Mouse (Mus musculus) hindbrain, embryonic 11.5 days (tissue): ENCODE measurements around the gene Rpl7a. TPM values are rescaled to one million over a fixed set of nuclear protein-coding genes. Genes with fewer than 3 reads are reported as not detected.

Source experiments
- ATAC-seq: fragments of 200-750 bp; cut with Nextera tagmentation; 2 replicates; pipeline ENCODE4 v1.8.0; 2017; ENCODE audit warnings: mild to moderate bottlenecking, moderate TSS enrichment, moderate library complexity; ENCODE audit not compliant: low FRiP score
- DNase-seq: peaks from one replicate; pipeline ENCODE4 v3.0.0-alpha.2; 2015; ENCODE audit warnings: low spot score
- H3K27ac ChIP-seq: fragments of 300-500 bp; sonication (generic); 2 replicates; pipeline ENCODE4 v1.5.1; 2014; ENCODE audit warnings: mild to moderate bottlenecking, low read depth, low read length
- H3K27me3 ChIP-seq: fragments of 300-500 bp; sonication (generic); 2 replicates; pipeline ENCODE4 v1.6.1; 2014; ENCODE audit warnings: mild to moderate bottlenecking, low read length, moderate library complexity, mixed read lengths; ENCODE audit not compliant: control insufficient read depth, insufficient read depth
- H3K36me3 ChIP-seq: fragments of 300-500 bp; sonication (generic); 2 replicates; pipeline ENCODE4 v1.6.1; 2014; ENCODE audit warnings: mild to moderate bottlenecking, low read length, moderate library complexity, mixed read lengths; ENCODE audit not compliant: control insufficient read depth, insufficient read depth
- H3K4me1 ChIP-seq: fragments of 300-500 bp; sonication (generic); replicated peaks from 2 replicates; pipeline ENCODE4 v1.6.1; 2014; ENCODE audit warnings: low read length, mixed read lengths; ENCODE audit not compliant: control insufficient read depth, insufficient read depth
- H3K4me2 ChIP-seq: fragments of 300-500 bp; sonication (generic); replicated peaks from 2 replicates; pipeline ENCODE4 v1.6.1; 2014; ENCODE audit warnings: mild to moderate bottlenecking, low read depth, low read length
- H3K4me3 ChIP-seq: fragments of 300-500 bp; sonication (generic); 2 replicates; pipeline ENCODE4 v1.5.1; 2014; ENCODE audit warnings: low read depth, low read length
- H3K9ac ChIP-seq: fragments of 300-500 bp; sonication (generic); 2 replicates; pipeline ENCODE4 v1.6.1; 2014; ENCODE audit warnings: low read depth, low read length
- H3K9me3 ChIP-seq: fragments of 300-500 bp; sonication (generic); 2 replicates; pipeline ENCODE4 v1.6.1; 2016; ENCODE audit warnings: low read length; ENCODE audit not compliant: control insufficient read depth
- WGBS: fragments of 180-500 bp; shearing (Covaris S2); extraction: QIAGEN DNeasy Blood & Tissue Kit; methylation state at CpG from one replicate; pipeline ENCODE4 v1.1.7; 2014; 5-methylcytosine and 5-hydroxymethylcytosine counted together
- polyA plus RNA-seq: library from polyadenylated mRNA; unstranded; fragments of >200 nt; fragmentation: Nextera tagmentation; extraction: Ambion mirVana; gene quantifications from 2 replicates; pipeline ENCODE4 v1.2.1, GENCODE M21; 2014

Rpl7a gene
- polyA plus RNA-seq, 1 experiment from 2014 or later: 627 TPM

DNA sequence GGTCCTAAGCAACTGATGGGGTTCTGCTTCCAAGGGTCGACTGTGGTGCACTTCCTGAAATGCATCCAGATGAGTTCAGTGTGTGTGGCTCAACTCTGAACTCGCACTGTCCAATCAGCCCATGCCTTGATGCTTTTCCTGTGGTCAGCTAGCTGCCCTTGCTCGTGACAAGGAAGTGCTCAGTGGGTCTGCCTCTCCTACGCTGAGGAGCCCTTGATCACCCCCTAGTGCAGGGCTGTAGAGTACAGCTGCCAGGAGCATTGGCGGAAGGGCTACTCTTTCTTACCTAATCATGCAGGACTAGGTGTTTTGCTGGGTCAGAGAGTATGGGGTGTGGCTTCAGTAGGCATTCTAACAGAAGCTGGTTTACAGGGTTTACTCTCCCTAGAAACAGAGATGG, 31.0 kb downstream of the Rpl7a start:
- 45% methylated on average over 5 of the region's 5 CpGs for WGBS

DNA sequence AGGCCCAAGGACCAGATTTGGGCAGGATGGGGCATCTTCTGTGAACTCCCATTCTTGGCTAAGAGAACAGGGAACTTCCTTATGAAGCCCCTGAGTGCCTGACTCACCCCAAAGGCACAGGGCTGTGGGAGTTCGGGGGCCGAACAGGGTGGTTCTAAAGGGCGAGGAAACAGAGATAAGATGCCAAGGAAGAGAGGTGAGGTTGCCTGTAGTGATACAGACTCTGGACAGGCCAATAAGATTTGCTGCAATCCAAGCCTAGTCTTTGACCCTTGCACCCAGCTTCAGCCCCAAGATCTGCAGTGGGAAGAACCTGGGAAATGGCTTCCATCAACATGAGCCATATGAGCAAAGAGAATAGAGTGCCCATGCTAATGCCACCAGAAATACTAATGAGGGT, 32.7 kb downstream of the Rpl7a start:
- Histone ChIP-seq H3K27me3 (no peaks in the 10 kb centered on the region), H3K4me1 (no peaks in the 10 kb centered on the region), H3K27ac (no peak overlapping the region), H3K9ac (no peak overlapping the region), H3K36me3 (no peaks in the 10 kb centered on the region), H3K9me3 (no peaks in the 10 kb centered on the region), H3K4me3 (no peak overlapping the region), H3K4me2 (no peak overlapping the region)
- no peak for DNase-seq
- ATAC-seq: no peak
- 84% methylated on average over 3 of the region's 3 CpGs for WGBS

More for the DNA sequence above, 31.0 kb downstream of the Rpl7a start:
- ATAC-seq: no peak
- no peaks in the 10 kb centered on the region for H3K36me3 ChIP-seq
- no peak overlapping the region for H3K4me2 ChIP-seq
- no peak for DNase-seq
- no peaks in the 10 kb centered on the region for H3K9me3 ChIP-seq
- H3K27me3 ChIP-seq: no peaks in the 10 kb centered on the region
- H3K4me1 ChIP-seq: no peaks in the 10 kb centered on the region
- H3K27ac ChIP-seq: no peak overlapping the region
- H3K4me3 ChIP-seq: no peak overlapping the region
- no peak overlapping the region for H3K9ac ChIP-seq

DNA sequence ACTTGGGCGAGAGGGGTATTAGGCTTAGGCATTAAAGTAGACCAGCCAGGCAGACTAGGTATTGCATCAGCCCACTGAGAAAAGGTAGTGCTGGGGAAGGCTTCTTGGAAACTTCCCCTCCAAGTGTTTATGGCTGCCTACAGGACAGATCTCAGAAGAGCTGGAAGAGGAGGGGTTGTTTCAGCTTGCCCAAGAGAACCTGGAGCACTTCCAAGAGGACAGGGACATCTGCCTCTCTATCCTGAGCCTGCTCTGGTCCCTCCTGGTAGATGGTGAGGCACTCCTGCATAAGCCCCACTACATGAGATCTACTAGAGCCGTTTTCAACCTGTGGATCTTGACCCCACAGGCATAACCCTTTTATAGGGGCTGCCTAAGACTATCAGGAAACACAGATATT, 39.8 kb downstream of the Rpl7a start:
- DNase-seq (no peak), ATAC-seq (no peak)
- H3K27me3 ChIP-seq: no peaks in the 10 kb centered on the region
- H3K4me1 ChIP-seq: no peaks in the 10 kb centered on the region
- H3K4me2 ChIP-seq: no peak overlapping the region
- 94% methylated on average over 2 of the region's 2 CpGs for WGBS
- H3K4me3 ChIP-seq: no peak overlapping the region
- no peak overlapping the region for H3K27ac ChIP-seq
- peaks cover 2% of the 10 kb centered on the region for H3K36me3 ChIP-seq
- no peaks in the 10 kb centered on the region for H3K9me3 ChIP-seq
- H3K9ac ChIP-seq: no peak overlapping the region

DNA sequence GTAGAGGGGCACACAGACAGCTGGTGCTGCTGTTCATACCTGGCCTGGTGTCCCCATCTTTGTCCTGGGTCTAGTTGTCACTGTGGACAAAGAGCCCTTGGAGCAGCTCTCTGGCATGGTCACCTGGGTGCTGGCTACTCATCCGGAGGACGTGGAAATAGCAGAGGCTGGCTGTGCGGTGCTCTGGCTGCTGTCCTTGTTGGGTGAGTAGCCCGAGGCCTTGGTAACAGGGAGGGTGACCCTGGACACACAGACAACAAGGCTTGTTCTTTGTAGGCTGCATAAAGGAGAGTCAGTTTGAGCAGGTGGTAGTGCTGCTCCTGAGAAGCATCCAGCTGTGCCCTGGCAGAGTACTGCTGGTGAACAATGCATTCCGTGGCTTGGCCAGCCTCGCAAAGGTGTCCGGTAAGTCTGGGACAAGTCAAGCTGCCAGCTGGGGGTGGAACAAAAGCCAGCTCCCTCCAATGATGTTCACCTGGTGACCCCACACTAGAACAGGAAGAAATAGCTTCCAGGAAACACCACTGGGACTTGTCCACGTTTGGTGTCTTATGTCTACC, 40.9 kb downstream of the Rpl7a start:
- H3K9me3 ChIP-seq: no peaks in the 10 kb centered on the region
- no peak for DNase-seq
- H3K9ac ChIP-seq: no peak overlapping the region
- H3K4me3 ChIP-seq: no peak overlapping the region
- ATAC-seq: no peak
- H3K36me3 ChIP-seq: peaks cover 4% of the 10 kb centered on the region
- H3K4me2 ChIP-seq: no peak overlapping the region
- H3K27me3 ChIP-seq: no peaks in the 10 kb centered on the region
- WGBS: 88% methylated on average over 8 of the region's 8 CpGs
- no peak overlapping the region for H3K27ac ChIP-seq
- no peaks in the 10 kb centered on the region for H3K4me1 ChIP-seq

DNA sequence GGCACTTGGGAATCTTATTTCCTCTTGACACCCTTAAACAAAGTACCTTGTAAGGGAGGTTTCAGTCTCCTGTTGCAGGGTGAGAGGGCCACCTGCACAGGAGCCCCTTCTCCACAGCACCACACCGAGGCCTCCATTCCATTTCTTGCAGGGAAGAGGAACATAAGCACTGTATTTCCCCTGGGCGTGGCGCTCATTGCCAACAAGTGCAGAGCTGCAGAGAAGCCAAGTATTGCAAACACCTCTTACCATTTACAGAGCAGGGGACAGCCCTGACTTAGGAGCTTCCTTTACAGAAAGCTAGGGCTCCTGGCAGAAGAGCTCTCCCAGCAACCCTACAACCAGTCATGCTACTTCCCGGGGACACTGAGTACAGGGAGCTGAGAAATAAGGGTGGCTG, 41.6 kb downstream of the Rpl7a start:
- H3K27me3 ChIP-seq: no peaks in the 10 kb centered on the region
- no peak overlapping the region for H3K27ac ChIP-seq
- no peak overlapping the region for H3K4me3 ChIP-seq
- no peak overlapping the region for H3K9ac ChIP-seq
- H3K9me3 ChIP-seq: no peaks in the 10 kb centered on the region
- peaks cover 7% of the 10 kb centered on the region for H3K36me3 ChIP-seq
- WGBS: 99% methylated on average over 4 of the region's 4 CpGs
- H3K4me1 ChIP-seq: no peaks in the 10 kb centered on the region
- no peak for ATAC-seq
- DNase-seq: no peak
- no peak overlapping the region for H3K4me2 ChIP-seq

DNA sequence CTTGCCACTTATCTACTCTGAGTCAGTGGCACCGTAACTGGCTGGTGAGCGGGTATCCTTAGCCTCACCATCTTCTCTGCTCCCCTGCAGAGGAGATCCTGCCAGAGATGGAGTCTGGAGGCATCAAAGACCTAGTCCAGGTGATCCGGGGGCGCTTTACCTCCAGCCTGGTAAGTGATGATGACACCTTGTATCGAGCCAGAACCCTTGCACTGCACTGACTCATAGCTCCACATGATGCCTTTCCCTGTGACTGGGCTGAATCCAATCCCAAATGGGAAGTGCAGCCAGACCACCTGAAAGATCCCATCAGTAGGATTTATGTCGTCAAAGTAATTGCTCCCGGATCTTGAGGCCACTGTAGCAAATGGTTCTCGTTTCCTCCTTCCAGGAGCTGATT, 42.3 kb downstream of the Rpl7a start:
- Histone ChIP-seq H3K4me3 (no peak overlapping the region), H3K4me2 (no peak overlapping the region), H3K27ac (no peak overlapping the region), H3K27me3 (no peaks in the 10 kb centered on the region), H3K9ac (no peak overlapping the region), H3K4me1 (no peaks in the 10 kb centered on the region), H3K9me3 (no peaks in the 10 kb centered on the region), H3K36me3 (peaks cover 7% of the 10 kb centered on the region)
- whole genome bisulfite sequencing: 94% methylated on average over 8 of the region's 8 CpGs
- ATAC-seq: no peak
- DNase-seq: no peak

DNA sequence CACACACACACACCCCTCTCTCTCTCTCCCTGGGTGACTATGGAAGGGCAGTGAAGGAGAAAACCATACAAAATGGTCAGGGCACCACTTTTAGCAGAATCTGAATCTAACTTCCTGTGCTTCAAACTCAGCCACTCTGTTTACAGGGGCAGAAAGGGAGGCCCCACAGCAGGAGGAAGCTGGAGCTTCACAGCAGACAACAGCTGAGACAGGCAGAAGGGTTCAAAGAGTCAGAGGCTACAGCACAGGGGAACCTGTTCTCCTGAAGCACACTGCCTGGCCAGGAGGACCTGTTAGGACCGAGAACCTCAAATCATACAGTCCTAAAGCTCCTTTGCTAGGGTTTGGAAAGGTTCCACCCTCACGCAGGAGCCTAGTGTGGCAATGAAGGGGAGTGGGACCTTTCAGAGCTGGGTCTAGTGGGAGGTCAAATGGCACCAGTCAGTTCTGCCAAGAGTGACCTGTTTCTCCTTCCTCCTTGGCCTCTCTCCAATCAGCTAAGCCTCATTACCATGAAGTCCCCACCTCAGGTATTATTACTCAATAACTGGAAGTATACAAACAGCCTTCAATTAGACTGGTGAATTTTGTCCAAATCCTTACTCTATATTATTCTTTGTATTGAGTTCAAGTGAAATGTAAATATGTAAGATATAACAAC, 44.3 kb downstream of the Rpl7a start:
- H3K9ac ChIP-seq: no peak overlapping the region
- no peak overlapping the region for H3K4me2 ChIP-seq
- H3K27me3 ChIP-seq: no peaks in the 10 kb centered on the region
- no peaks in the 10 kb centered on the region for H3K9me3 ChIP-seq
- WGBS: 85% methylated on average over 2 of the region's 2 CpGs
- no peak overlapping the region for H3K4me3 ChIP-seq
- H3K4me1 ChIP-seq: no peaks in the 10 kb centered on the region
- H3K27ac ChIP-seq: no peak overlapping the region
- no peak for ATAC-seq
- peaks cover 9% of the 10 kb centered on the region for H3K36me3 ChIP-seq
- no peak for DNase-seq

DNA sequence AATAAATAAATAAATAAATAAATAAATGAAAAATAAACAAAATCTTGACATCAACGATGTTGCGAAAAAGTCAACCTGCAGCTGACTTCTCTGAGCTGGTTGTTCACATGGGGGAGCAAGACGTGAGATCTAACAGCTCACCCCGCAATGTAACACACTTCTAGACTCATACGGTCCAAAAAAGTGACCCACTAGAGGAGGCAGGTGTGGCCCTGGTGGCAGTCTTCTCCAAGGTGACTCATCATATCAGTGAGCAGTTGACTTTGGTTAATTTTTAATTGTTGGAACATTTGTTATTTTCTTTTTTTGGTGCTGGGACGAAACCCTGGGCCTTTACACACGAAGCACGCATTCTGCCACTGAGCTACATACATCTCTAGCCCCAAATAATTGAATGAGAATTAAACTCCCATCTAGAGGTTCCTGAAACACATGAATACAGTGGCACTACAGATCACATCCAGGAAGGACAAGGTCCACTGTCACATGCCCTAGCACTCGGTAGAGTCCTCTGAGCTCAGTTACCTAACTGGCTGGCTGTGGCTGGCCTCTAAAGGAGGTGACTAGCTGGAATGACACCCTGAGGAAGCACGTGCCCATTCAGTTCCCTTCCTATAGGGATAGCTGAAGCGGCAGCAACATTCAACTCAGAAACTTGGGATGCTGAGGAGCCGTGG, 46.4 kb downstream of the Rpl7a start:
- Histone ChIP-seq H3K27ac (no peak overlapping the region), H3K9ac (no peak overlapping the region), H3K4me1 (no peaks in the 10 kb centered on the region), H3K4me2 (no peak overlapping the region), H3K36me3 (peaks cover 14% of the 10 kb centered on the region), H3K9me3 (no peaks in the 10 kb centered on the region), H3K4me3 (no peak overlapping the region), H3K27me3 (no peaks in the 10 kb centered on the region)
- no peak for ATAC-seq
- WGBS: 95% methylated on average over 12 of the region's 12 CpGs
- DNase-seq: no peak

DNA sequence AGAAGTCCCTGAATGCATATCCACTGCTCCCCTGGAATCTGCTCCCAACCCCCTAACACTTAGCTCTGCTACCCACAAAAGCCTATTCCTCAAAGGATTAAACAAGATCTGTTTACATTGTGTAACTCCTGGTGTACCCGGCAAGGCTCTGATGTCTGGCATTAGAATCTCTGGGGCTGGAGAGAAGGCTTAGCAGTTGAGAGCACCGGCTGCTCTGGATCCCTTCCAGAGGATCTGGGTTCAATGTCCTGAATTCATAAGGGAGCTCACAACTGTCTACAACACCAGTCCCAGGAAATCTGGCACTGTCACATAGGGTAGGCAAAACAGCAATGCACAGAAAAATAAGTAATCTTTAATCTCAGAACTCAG, 46.9 kb downstream of the Rpl7a start:
- Histone ChIP-seq H3K4me1 (no peaks in the 10 kb centered on the region), H3K36me3 (peaks cover 14% of the 10 kb centered on the region)
- WGBS: 91% methylated on average over 2 of the region's 2 CpGs

More for the DNA sequence above, 46.9 kb downstream of the Rpl7a start:
- Histone ChIP-seq H3K9me3 (no peaks in the 10 kb centered on the region), H3K4me2 (no peak overlapping the region), H3K27me3 (no peaks in the 10 kb centered on the region), H3K9ac (no peak overlapping the region), H3K4me3 (no peak overlapping the region), H3K27ac (no peak overlapping the region)
- no peak for ATAC-seq
- DNase-seq: no peak
